ENCODE assay signal across 17 mouse cellular contexts in the genomic region with DNA sequence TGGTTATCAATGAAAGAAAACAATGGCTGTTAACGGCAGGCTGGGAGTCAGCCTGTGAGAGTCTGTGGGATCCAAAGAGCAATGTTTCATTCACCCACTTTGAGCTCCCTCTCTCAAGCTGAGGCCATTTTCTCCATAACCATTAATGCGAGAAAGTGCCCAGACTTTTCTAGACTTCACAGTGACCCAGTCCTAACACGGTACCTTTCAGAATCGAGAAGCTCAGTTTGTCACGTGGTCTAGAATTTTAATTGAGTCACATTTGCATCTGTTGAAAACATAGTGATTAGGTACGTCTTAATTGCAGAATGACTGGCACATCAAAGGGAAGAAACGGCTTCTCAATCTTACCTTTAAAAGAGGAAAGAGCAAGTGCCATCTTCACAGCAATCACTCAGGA.
DNase-seq lines count a peak whose midpoint lies in the region; ATAC-seq and TF ChIP-seq lines count a peak whose summit lies in the region.
"Had no signal": no experiment of that assay in that cellular context is flagged by ENCODE, and none has a peak within 500 bp of the region (broad histone marks: within the 10 kb centered on the region; RNA-seq: fewer than 3 reads in every experiment).

No protein-coding gene starts in this region.

- no peaks in the 10 kb centered on the region for H3K36me3 ChIP-seq in forebrain, embryonic 11.5 days (ENCODE audit: control insufficient read depth, insufficient read depth, low read length)
- no peaks in the 10 kb centered on the region for H3K36me3 ChIP-seq in forebrain, embryonic 15.5 days
- H3K36me3 ChIP-seq in midbrain, postnatal 0 days (ENCODE audit: insufficient read depth, low read length), result no peaks in the 10 kb centered on the region
- peaks cover 29% of the 10 kb centered on the region for H3K36me3 ChIP-seq in heart, embryonic 10.5 days
- H3K36me3 ChIP-seq: liver, embryonic 15.5 days had no signal

- no peak for TF ChIP-seq CTCF in layer of hippocampus, adult 2 months (conservative IDR thresholded peaks at IDR 0.05)
- no peak for TF ChIP-seq CTCF in midbrain, postnatal 0 days (IDR thresholded peaks at IDR 0.05)

- no peak overlapping the region for H3K4me2 ChIP-seq in forebrain, embryonic 11.5 days (ENCODE audit: low read depth, low read length, severe bottlenecking)
- peak overlapping the region; percentile 16; the same call in 1 of the 2 replicates for H3K4me2 ChIP-seq in forebrain, embryonic 15.5 days (replicated peaks)
- no peak overlapping the region for H3K4me2 ChIP-seq in midbrain, postnatal 0 days (ENCODE audit: low read depth, low read length, poor library complexity, severe bottlenecking)
- H3K4me2 ChIP-seq: heart, embryonic 13.5 days; intestine, embryonic 15.5 days; limb, embryonic 15.5 days; liver, embryonic 15.5 days had no signal

- H3K4me1 ChIP-seq in forebrain, embryonic 11.5 days (replicated peaks; ENCODE audit: control insufficient read depth, insufficient read depth, low read length), result peaks cover 3% of the 10 kb centered on the region; the same call in 1 of the 2 replicates
- H3K4me1 ChIP-seq in forebrain, embryonic 15.5 days, result peaks cover 36% of the 10 kb centered on the region
- no peaks in the 10 kb centered on the region for H3K4me1 ChIP-seq in midbrain, postnatal 0 days (ENCODE audit: insufficient read depth, low read length)
- no peaks in the 10 kb centered on the region for H3K4me1 ChIP-seq in heart, embryonic 10.5 days
- H3K4me1 ChIP-seq: heart, embryonic 13.5 days; intestine, embryonic 15.5 days; limb, embryonic 15.5 days; liver, embryonic 15.5 days had no signal

- no peak overlapping the region for H3K9ac ChIP-seq in forebrain, embryonic 11.5 days (ENCODE audit: low read length)
- H3K9ac ChIP-seq in forebrain, embryonic 15.5 days (replicated peaks), result no peak overlapping the region
- 0 out of 2 replicates have a peak overlapping the region, but pooled peaks have one; percentile 29 for H3K9ac ChIP-seq in midbrain, postnatal 0 days (replicated peaks; ENCODE audit: low read length, poor library complexity, severe bottlenecking)
- H3K9ac ChIP-seq: heart, embryonic 13.5 days; intestine, embryonic 15.5 days; limb, embryonic 15.5 days; liver, embryonic 15.5 days had no signal

- H3K27ac ChIP-seq in layer of hippocampus, adult 2 months, result 0 out of 2 replicates have a peak overlapping the region, but pooled peaks have one; percentile 29
- H3K27ac ChIP-seq in forebrain, embryonic 11.5 days (ENCODE audit: low read depth, low read length), result peak overlapping the region; percentile 46; the same call in 1 of the 2 replicates
- H3K27ac ChIP-seq in forebrain, embryonic 15.5 days (replicated peaks), result peak overlapping the region; percentile 83
- H3K27ac ChIP-seq in midbrain, postnatal 0 days (ENCODE audit: low read depth, low read length), result no peak overlapping the region
- no peak overlapping the region for H3K27ac ChIP-seq in heart, embryonic 10.5 days
- H3K27ac ChIP-seq: embryonic facial prominence, embryonic 10.5 days; gastrocnemius, adult 2 months; heart, embryonic 13.5 days; intestine, embryonic 15.5 days; limb, embryonic 15.5 days; liver, embryonic 15.5 days; macrophage had no signal

- no peak overlapping the region for H3K4me3 ChIP-seq in layer of hippocampus, adult 2 months
- no peak overlapping the region for H3K4me3 ChIP-seq in forebrain, embryonic 11.5 days (ENCODE audit: low read depth, low read length)
- no peak overlapping the region for H3K4me3 ChIP-seq in forebrain, embryonic 15.5 days
- no peak overlapping the region for H3K4me3 ChIP-seq in midbrain, postnatal 0 days (ENCODE audit: low read depth, low read length)
- H3K4me3 ChIP-seq in heart, embryonic 10.5 days, result no peak overlapping the region
- H3K4me3 ChIP-seq: embryonic facial prominence, embryonic 10.5 days; gastrocnemius, adult 2 months; heart, embryonic 13.5 days; intestine, embryonic 15.5 days; limb, embryonic 15.5 days; liver, embryonic 15.5 days had no signal

- no peaks in the 10 kb centered on the region for H3K9me3 ChIP-seq in forebrain, embryonic 11.5 days (ENCODE audit: control insufficient read depth, low read length)
- H3K9me3 ChIP-seq in forebrain, embryonic 15.5 days, result no peaks in the 10 kb centered on the region
- H3K9me3 ChIP-seq in midbrain, postnatal 0 days (ENCODE audit: low read length), result no peaks in the 10 kb centered on the region
- H3K9me3 ChIP-seq in heart, embryonic 10.5 days, result no peaks in the 10 kb centered on the region
- H3K9me3 ChIP-seq: embryonic facial prominence, embryonic 10.5 days; heart, embryonic 13.5 days; intestine, embryonic 15.5 days; limb, embryonic 15.5 days; liver, embryonic 15.5 days had no signal

- 28% methylated on average over 7 of the region's 7 CpGs for WGBS in forebrain, embryonic 11.5 days
- 6% methylated on average over 7 of the region's 7 CpGs for WGBS in forebrain, embryonic 15.5 days
- 32% methylated on average over 7 of the region's 7 CpGs for WGBS in midbrain, postnatal 0 days
- 65% methylated on average over 7 of the region's 7 CpGs for WGBS in heart, embryonic 10.5 days

- intact Hi-C loops in left cerebral cortex, postnatal 14 days (cut with DNase I), result loop anchor here (10.0 kb wide), 1 partner anchor 228 kb away; no protein-coding TSS in a partner anchor

- DNase-seq in layer of hippocampus, adult 2 months (ENCODE audit: low spot score in 2 of 2), result no peak
- DNase-seq in layer of hippocampus, postnatal 36 days, result no peak
- DNase-seq in forebrain, embryonic 11.5 days (ENCODE audit: low spot score), result no peak
- DNase-seq in midbrain, postnatal 0 days (ENCODE audit: low spot score), result no peak
- DNase-seq in left cerebral cortex, postnatal 14 days (ENCODE audit: low spot score in 2 of 2), result no peak
- no peak for DNase-seq in heart, embryonic 10.5 days (ENCODE audit: low spot score)
- DNase-seq: cerebellum, adult 8-10 months; gastrocnemius, adult 2 months; right cerebral cortex, postnatal 25 days; thymus, adult 18-20 months had no signal

- ATAC-seq in forebrain, embryonic 11.5 days (replicated peaks; ENCODE audit: low FRiP score), result no peak; the same call in 1 of the 2 replicates
- ATAC-seq in forebrain, embryonic 15.5 days (replicated peaks), result 0 out of 2 replicates have a peak, but pooled peaks have one; percentile 32
- ATAC-seq in midbrain, postnatal 0 days (ENCODE audit: low FRiP score), result no peak
- ATAC-seq: intestine, embryonic 15.5 days had no signal

- H3K27me3 ChIP-seq in forebrain, embryonic 11.5 days (ENCODE audit: control insufficient read depth, insufficient read depth, low read length), result no peaks in the 10 kb centered on the region
- no peaks in the 10 kb centered on the region for H3K27me3 ChIP-seq in forebrain, embryonic 15.5 days
- H3K27me3 ChIP-seq in midbrain, postnatal 0 days (ENCODE audit: insufficient read depth, low read length), result no peaks in the 10 kb centered on the region
- H3K27me3 ChIP-seq in heart, embryonic 10.5 days (ENCODE audit: insufficient read depth, poor library complexity, severe bottlenecking), result no peaks in the 10 kb centered on the region
- H3K27me3 ChIP-seq: heart, embryonic 13.5 days; intestine, embryonic 15.5 days; limb, embryonic 15.5 days; liver, embryonic 15.5 days had no signal

Comparison
In these comparisons a context has a peak if more than half of its experiments do, and no peak if none do; other contexts are left out.
1. H3K27ac ChIP-seq: peak in layer of hippocampus, adult 2 months (single experiment), forebrain, embryonic 11.5 days (single experiment) and forebrain, embryonic 15.5 days (single experiment); none in midbrain, postnatal 0 days (single experiment) and heart, embryonic 10.5 days (single experiment).